Mouse (Mus musculus) mouse trophoblast stem cell (cell line): ENCODE measurements at regions not wholly inside any gene's neighbourhood (a gene's known extent, or its start where the extent isn't known, plus 50 kb on each side); places are given as distances from the start of the nearest gene placed in this dataset.

Experiments
- in situ Hi-C, 2 experiments: fragments of 300-500 bp; cut with MseI, MboI; formaldehyde crosslinking; loops; 2 replicates in 1 of 2; 3 replicates in 1 of 2; pipeline ENCODE4 v1.15.1; 2025

DNA sequence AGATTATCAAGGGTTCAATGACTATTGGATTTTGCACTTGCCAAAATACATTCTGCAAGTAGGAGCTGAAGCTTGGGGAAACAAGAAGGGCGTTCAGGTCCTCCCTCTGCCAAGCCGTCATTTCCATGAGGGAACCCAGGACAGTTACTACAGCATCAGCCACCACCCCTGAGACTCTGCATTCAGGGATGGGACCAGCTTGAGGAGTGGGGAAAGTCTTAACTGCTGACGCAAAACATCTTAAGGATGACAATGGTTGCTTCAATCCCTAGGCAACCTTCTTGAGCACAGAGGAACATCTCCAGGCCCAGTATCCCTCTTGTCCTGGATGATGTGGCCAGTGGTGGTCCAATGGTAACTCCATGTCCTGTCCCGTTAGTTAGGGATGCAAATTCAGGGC is 137.2 kb upstream of the Noct start:
- in situ Hi-C loops = no loop called here

GRCm38 (mm10) chr3:51089036-51089669 is 135.1 kb upstream of the Noct start:
- in situ Hi-C loops = no loop called here

GRCm38 (mm10) chr3:51091478-51091877 is 132.8 kb upstream of the Noct start:
- in situ Hi-C loops = no loop called here

DNA sequence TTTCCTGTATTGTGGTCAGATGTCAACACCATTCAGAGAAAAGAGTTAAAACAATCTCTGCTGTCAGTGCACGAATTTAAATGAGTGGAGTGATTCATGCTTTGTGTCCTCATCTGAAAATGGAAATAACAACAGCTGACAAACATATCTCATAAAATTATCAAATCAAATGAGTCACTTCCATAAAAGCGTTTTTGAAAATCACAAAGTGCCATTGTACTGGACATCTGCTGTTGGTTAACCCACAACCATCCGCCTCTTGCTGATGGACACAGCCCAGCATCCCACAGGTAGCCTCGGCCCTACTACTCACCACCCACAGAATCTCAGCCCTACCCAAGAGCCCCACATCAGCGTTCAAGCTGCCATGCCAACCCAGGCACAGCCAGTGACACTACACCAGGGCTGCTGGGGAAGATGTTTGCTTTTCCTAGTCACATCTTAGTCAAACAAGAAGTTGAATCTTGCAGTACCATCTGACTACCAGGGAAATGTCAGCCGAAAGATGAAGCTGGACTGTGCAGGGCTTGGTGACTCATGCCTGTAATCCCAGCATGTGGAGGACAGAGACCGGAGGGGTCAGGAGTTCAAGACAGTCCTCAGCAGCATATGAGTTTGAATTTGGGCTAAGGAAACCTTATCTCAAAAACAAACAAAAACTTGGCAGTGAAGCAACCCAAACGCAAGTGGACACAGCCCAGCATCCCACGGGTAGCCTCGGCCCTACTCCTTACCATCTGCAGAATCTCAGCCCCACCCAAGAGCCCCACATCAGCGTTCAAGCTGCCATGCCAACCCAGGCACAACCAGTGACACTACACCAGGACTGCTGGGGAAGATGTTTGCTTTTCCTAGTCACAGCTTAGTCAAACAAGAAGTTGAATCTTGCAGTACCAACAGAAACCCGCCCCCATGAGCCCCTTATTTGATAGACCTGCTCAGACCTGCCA is 131.9 kb upstream of the Noct start:
- in situ Hi-C loops = no loop called here

DNA sequence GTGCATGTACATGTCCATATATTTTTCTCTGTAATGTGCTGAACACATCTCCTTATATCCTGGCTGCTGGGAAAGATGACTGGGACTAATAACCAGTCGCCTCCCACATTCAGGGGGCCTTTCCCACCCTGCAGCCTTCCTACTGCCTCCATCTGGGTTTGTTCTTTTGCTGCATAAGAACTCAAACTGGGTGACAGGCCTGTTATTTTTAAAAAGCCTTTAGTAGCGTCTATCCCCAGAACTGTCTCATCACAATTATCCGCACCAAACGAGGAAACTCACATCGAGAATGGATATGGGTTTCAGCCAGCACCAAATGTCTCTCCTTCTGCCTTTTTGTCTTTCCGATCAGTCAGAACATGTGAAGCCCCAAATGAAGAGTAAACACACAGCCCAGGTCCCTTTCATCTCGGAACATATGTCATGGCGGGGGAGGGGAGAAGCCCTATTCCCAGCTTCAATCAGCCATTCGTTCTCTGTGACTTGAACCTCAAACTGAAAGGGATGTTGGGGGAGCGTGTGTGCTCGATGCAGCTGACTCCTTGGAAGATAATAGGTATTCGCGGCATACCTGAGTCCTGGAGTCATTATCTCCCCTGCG is 128.3 kb upstream of the Noct start:
- in situ Hi-C loops = no loop called here

- in situ Hi-C loops = no loop called here
Observed at GRCm38 (mm10) chr3:51096545-51096944, 127.7 kb upstream of the Noct start.

GRCm38 (mm10) chr3:51097362-51097761 is 126.9 kb upstream of the Noct start:
- in situ Hi-C loops = no loop called here

DNA sequence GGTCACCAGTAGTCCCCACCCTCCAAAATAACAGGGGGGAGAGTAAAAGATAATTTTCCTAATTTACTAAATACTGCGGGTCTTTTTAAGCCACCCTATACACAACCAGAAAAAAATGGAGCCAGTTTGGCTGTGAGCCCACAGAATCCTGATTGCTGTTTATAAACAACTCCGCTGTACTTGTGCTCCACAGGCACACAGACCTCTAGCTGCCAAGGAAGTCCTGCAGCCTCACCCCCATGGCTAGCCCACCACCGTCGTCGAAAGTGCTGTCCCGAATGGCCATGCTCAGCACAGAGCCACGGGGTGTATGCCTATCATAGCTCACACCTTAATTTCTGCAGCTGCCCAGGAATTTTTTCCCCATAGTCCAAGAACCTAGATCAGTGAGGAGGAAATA is 124.3 kb upstream of the Noct start:
- in situ Hi-C loops = no loop called here

DNA sequence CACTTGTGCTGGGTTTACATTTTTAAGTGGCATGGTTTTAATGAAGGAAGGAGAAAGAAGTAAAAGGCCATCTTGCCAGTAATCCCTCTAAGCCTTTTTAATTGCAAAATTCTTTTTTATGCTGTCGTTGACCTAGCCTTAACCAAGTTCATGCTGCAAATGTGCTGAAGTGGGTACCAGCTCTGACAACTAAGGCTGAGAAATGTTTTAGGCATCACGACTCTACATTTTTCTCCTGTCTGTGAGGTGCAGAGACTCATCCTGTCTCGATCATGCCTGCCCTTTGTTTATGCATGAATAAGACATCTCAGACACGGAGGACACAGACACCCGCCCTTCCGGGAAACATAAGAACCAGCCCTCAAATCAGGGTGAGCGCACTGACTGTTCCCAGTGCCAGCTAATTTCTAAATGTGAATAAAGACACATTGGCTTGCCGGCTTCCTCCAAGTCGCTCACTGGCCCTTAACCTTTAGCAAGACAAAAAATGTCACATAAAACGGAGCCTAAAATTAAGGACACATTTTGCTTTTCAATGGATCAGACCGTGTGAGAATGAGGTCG is 115.5 kb upstream of the Noct start:
- in situ Hi-C loops = no loop called here

GRCm38 (mm10) chr3:51111241-51111640 is 113.0 kb upstream of the Noct start:
- in situ Hi-C loops = no loop called here

- in situ Hi-C loops = no loop called here
Observed at GRCm38 (mm10) chr3:51112351-51112750, 111.9 kb upstream of the Noct start.

- in situ Hi-C loops = no loop called here
Observed at GRCm38 (mm10) chr3:51115921-51116320, 108.3 kb upstream of the Noct start.

- in situ Hi-C loops = no loop called here
Observed at GRCm38 (mm10) chr3:51118706-51119105, 105.5 kb upstream of the Noct start.

GRCm38 (mm10) chr3:51120522-51120921 is 103.7 kb upstream of the Noct start:
- in situ Hi-C loops = no loop called here

DNA sequence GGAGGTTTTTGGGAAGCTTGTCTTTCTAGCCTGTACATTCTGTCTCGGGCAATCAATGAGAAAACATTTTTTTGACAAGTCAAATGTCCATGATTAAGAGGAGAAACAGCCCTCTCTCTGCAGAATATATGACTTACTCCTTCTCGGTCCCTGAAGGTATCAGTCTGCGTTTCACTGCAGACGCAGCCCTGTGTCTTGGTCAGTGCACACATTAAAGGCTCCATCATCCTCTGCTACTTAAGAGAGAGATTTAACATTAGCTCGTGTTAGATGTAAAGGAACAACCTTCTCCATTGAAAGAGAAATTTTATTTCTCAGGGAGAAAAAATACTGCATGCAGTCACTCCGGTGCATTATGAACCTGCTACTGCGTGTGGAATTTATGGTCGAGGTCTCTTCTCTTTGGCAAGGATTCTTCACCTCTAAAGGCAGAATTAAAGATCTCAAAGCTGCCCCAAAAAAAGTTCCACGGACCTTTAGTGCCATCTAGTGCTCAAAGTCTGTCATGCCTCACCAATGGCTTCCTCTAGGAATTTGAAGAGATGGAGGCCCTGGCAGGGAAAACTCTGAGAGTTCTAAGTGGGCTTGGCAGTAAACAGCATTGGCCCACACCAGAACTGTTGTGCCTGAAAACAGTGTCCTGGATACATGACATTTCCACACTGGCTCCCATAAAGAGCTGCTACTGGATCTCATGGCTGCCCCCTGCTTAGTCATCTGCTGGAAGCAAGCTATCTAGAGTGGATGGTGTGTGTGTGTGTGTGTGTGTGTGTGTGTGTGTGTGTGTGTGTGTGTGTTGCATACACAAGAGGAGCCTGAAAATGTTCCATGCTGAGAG is 102.3 kb upstream of the Noct start:
- in situ Hi-C loops = no loop called here

DNA sequence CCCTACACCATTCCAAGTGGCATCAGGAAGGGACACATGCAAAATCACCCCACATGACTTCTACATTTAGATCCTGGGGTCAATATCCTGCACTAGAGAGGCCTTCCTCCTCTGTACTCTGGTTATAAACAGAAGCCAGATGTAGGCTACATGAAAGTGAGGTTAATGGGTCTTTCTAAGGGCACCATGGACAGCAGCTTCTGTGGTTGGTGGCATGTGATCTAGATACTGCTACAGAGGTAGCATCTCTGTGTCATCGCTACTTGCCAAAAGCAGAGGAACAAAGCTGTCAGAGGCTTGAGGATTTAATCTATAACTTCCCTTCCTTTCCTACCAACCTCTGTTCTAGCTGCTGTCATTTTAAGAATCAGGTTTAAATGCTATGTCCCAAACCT is 101.7 kb upstream of the Noct start:
- in situ Hi-C loops = no loop called here

DNA sequence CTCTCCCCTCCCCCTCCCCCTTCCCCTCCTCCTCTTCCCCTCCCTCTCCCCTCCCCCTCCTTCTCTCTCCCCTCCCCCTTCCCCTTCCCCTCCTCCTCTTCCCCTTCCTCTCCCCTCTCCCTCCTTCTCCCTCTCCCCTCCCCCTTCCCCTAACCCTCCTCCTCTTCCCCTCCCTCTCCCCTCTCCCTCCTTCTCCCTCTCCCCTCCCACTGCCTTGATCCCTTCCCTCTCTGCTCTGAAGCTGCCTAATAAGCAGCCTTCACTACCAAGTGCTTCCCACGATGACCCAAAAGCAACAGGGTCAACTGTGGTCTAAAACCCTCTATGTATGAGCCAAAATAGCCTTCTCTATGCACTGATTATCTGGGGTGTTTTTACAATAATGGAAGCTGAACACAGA is 96.4 kb upstream of the Noct start:
- in situ Hi-C loops = no loop called here

DNA sequence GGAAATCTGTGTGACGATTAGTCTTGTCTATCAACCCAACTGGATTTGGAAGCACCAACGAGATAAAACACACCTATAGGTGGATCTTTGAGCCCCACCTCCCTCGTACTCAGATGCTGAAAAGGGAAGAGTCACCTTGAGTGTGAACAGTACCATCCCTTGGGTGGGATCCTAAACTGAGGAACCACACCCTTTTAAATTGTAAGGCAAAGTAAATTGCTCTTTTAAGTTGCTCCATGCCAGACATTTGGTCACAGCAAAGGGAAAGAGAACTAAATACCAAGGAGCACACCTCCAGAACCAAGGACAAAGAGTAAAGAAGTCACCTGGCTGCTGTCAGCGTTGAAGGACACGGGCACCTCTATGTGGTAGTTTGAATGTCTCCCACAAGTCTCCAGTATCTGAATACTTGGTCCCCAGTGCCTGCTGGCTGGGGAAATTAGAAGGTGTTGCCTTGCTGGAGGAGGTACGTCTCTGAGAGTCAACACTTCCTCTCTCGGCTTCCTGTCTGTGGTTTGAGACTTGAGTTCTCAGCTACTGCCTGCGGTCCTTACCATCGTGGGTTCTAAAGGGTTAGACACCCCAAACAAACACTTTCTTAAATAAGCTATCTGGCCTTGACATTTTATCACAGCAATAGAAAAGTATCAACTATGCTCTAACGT is 95.6 kb upstream of the Noct start:
- in situ Hi-C loops = no loop called here

DNA sequence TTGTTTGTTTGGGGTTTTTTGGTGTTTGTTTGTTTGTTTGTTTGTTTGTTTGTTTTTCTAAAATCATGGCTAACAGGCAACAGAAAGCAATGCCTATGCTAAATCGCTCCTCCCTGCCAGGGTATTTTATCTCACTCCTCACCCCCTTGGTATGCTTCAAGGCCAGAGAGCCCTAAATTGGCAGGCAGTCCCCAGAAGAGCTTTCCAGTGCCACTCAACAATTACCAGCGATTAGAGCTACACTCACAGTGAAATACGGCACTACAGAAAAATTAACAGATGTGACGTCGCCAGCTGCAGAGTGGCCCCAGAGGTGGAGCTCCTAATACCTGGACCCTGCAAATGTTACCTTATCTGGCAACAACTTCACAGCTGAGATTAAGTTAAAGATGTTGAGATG is 93.5 kb upstream of the Noct start:
- in situ Hi-C loops = no loop called here

DNA sequence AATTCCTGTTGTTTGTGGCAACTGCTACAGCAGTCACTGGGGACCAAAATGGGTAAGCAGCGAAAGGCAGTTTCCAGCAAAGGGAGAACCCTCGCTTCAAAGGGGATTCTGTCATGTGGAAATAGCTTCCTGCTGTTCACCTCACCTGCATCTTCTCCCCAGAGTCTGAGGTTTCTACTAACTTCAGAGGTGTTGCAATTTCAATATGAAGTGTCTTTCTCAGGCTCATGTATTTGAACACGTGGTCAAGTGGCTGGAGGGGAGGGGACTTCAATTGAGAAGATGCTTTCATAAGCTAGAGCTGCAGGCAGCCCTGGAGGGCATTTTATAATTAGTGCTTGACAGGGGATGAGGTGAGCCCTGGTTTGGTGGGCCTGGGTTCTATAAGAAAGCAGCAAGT is 92.9 kb upstream of the Noct start:
- in situ Hi-C loops = no loop called here

- in situ Hi-C loops = no loop called here
Observed at GRCm38 (mm10) chr3:51132736-51133135, 91.5 kb upstream of the Noct start.
